Mouse (Mus musculus): ENCODE data around the gene Dusp16.

DNA sequence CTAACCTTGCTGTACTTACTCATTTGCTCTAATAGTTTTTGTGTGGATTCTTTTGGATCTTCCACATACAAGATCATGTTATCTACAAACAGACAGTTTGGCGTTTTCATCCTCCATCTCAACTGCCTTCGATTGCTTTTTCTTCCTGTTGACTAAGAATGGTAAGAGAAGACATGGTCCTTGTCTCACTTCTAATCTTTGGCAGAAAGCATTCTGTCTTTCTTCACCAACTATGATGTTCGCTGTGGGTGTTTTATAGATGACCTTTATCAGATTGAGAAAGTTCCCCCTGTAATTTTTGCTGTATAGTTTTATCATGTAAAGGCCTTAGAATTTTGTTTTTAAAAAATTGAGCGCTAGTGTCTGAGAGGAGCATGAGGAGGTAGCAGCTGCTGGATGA, 45.7 kb upstream of the Dusp16 start:
- no peak for TF ChIP-seq POLR2A (IDR thresholded peaks at IDR 0.05; ENCODE audit: insufficient read length, low read depth)
- no peak for TF ChIP-seq MAX (IDR thresholded peaks at IDR 0.05; ENCODE audit: low read depth)
